Mouse (Mus musculus) brain, embryonic 14.5 days (tissue): ENCODE data around the gene Slc25a11.

ENCODE experiments used
- CTCF ChIP-seq: fragments of 200-500 bp; IDR thresholded peaks from 2 replicates; pipeline ENCODE4 v1.5.1; 2012; ENCODE audit warnings: inconsistent platforms, mild to moderate bottlenecking, moderate library complexity, borderline replicate concordance; ENCODE audit not compliant: insufficient read depth, insufficient read length; ENCODE audit errors: extremely low read depth
- POLR2A ChIP-seq: fragments of 200-500 bp; IDR thresholded peaks from 2 replicates; pipeline ENCODE4 v1.6.1; 2012; ENCODE audit warnings: mild to moderate bottlenecking, inconsistent platforms, borderline replicate concordance; ENCODE audit not compliant: poor library complexity, insufficient read depth, insufficient read length, severe bottlenecking; ENCODE audit errors: extremely low read depth

DNA sequence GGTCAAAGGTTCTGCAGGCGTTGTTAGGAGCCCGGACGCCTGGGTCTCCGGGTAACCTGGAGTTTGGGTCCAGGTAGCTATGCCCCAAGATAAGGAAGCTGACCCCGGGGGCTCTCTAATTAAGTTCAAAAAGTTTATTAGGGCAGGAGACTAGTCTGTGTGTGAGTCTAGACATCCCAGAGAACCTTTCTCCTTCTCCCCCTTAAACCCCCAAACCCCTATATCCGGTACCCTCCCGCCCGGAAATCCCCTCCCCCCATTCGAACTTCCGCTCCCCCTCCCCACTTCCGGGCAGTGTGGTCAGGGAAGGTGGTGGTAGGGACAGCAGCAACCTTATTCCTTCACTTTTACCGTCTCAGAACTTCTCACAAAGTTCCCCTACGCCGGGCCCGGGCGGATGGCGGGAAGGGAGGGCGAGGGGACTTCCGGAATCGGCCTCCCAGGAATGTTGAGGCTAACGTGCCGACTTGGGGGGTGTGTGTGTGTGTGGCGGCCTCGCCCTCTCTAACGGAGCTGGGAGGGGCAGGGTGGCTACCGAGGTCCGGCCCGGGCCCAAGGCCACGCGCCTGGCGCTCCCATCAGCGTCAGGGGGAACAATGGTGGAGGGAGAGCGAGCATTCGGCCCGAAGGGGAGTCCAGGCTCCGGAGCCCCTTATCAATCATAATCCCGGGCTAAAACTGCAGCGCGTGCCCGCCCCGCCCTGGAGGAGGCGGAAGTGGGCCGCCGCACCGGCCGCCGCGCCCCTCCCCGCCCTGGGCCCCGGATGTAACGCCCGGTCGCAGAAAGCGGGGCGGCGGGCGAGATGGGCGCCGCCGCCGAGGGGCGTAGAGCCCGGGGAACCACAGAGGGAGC is 6.3 kb upstream of the Slc25a11 start:
- TF ChIP-seq POLR2A (0 out of 2 replicates have a peak, but pooled peaks have one; percentile 42), CTCF (no peak)
